Mouse (Mus musculus): ENCODE data around the gene Fam107a. TPM values are rescaled to one million over a fixed set of nuclear protein-coding genes. Genes with fewer than 3 reads are reported as not detected.

Gene Fam107a
- polyA plus RNA-seq, 1 experiment from 2014 or later, result 0.56 TPM

GRCm38 (mm10) chr14:8346255-8346997, 28.6 kb upstream of the Fam107a start:
- no peak overlapping the region for H3K4me3 ChIP-seq (ENCODE audit: low read depth, low read length)
- H3K27me3 ChIP-seq (replicated peaks; ENCODE audit: insufficient read depth, low read length), result no peaks in the 10 kb centered on the region
- H3K36me3 ChIP-seq (ENCODE audit: insufficient read depth, low read length), result no peaks in the 10 kb centered on the region
- no peak overlapping the region for H3K4me2 ChIP-seq (replicated peaks; ENCODE audit: low read depth, low read length)
- no peaks in the 10 kb centered on the region for H3K9me3 ChIP-seq (ENCODE audit: low read length)
- TF ChIP-seq CTCF (IDR thresholded peaks at IDR 0.05) (peak; percentile 99), EP300 (IDR thresholded peaks at IDR 0.05) (no peak)
- H3K4me1 ChIP-seq (ENCODE audit: insufficient read depth, low read depth, low read length), result no peaks in the 10 kb centered on the region
- ATAC-seq, result no peak
- H3K27ac ChIP-seq (ENCODE audit: low read length), result no peak overlapping the region
- 20% methylated on average over 7 of the region's 7 CpGs for WGBS
- DNase-seq (ENCODE audit: low spot score), result peak; percentile 75
- H3K9ac ChIP-seq (replicated peaks; ENCODE audit: low read depth), result no peak overlapping the region

GRCm38 (mm10) chr14:8345566-8345965, 27.7 kb upstream of the Fam107a start:
- Histone ChIP-seq H3K4me3 (ENCODE audit: low read depth, low read length) (no peak overlapping the region), H3K27ac (ENCODE audit: low read length) (no peak overlapping the region), H3K9me3 (ENCODE audit: low read length) (no peaks in the 10 kb centered on the region), H3K27me3 (replicated peaks; ENCODE audit: insufficient read depth, low read length) (no peaks in the 10 kb centered on the region), H3K36me3 (ENCODE audit: insufficient read depth, low read length) (no peaks in the 10 kb centered on the region), H3K4me2 (replicated peaks; ENCODE audit: low read depth, low read length) (no peak overlapping the region), H3K9ac (replicated peaks; ENCODE audit: low read depth) (no peak overlapping the region), H3K4me1 (ENCODE audit: insufficient read depth, low read depth, low read length) (no peaks in the 10 kb centered on the region)
- no peak for ATAC-seq
- no peak for TF ChIP-seq CTCF (IDR thresholded peaks at IDR 0.05)
- no peak for TF ChIP-seq EP300 (IDR thresholded peaks at IDR 0.05)
- 62% methylated on average over 4 of the region's 4 CpGs for WGBS
- no peak for DNase-seq (ENCODE audit: low spot score)

GRCm38 (mm10) chr14:8342509-8343106, 24.8 kb upstream of the Fam107a start:
- TF ChIP-seq CTCF (IDR thresholded peaks at IDR 0.05), result peak; percentile 37
- TF ChIP-seq EP300 (IDR thresholded peaks at IDR 0.05), result no peak
- 38% methylated on average over 4 of the region's 5 CpGs for WGBS
- no peak overlapping the region for H3K4me3 ChIP-seq (ENCODE audit: low read depth, low read length)
- H3K4me2 ChIP-seq (replicated peaks; ENCODE audit: low read depth, low read length), result no peak overlapping the region
- no peaks in the 10 kb centered on the region for H3K9me3 ChIP-seq (ENCODE audit: low read length)
- no peaks in the 10 kb centered on the region for H3K27me3 ChIP-seq (replicated peaks; ENCODE audit: insufficient read depth, low read length)
- H3K27ac ChIP-seq (ENCODE audit: low read length), result no peak overlapping the region
- peak; percentile 35 for DNase-seq (ENCODE audit: low spot score)
- no peaks in the 10 kb centered on the region for H3K4me1 ChIP-seq (ENCODE audit: insufficient read depth, low read depth, low read length)
- ATAC-seq, result peak; percentile 77
- no peaks in the 10 kb centered on the region for H3K36me3 ChIP-seq (ENCODE audit: insufficient read depth, low read length)
- H3K9ac ChIP-seq (replicated peaks; ENCODE audit: low read depth), result no peak overlapping the region

GRCm38 (mm10) chr14:8340226-8340625, 22.4 kb upstream of the Fam107a start:
- Histone ChIP-seq H3K9ac (replicated peaks; ENCODE audit: low read depth) (no peak overlapping the region), H3K9me3 (ENCODE audit: low read length) (no peaks in the 10 kb centered on the region), H3K27ac (ENCODE audit: low read length) (no peak overlapping the region), H3K4me2 (replicated peaks; ENCODE audit: low read depth, low read length) (no peak overlapping the region), H3K27me3 (replicated peaks; ENCODE audit: insufficient read depth, low read length) (no peaks in the 10 kb centered on the region), H3K36me3 (ENCODE audit: insufficient read depth, low read length) (no peaks in the 10 kb centered on the region), H3K4me3 (ENCODE audit: low read depth, low read length) (no peak overlapping the region), H3K4me1 (ENCODE audit: insufficient read depth, low read depth, low read length) (no peaks in the 10 kb centered on the region)
- TF ChIP-seq EP300 (IDR thresholded peaks at IDR 0.05) (no peak), CTCF (IDR thresholded peaks at IDR 0.05) (no peak)
- no peak for ATAC-seq
- 63% methylated on average over 4 of the region's 4 CpGs for WGBS
- DNase-seq (ENCODE audit: low spot score), result no peak

GRCm38 (mm10) chr14:8335947-8336346, 18.1 kb upstream of the Fam107a start:
- H3K9ac ChIP-seq (replicated peaks; ENCODE audit: low read depth), result no peak overlapping the region
- no peak for TF ChIP-seq CTCF (IDR thresholded peaks at IDR 0.05)
- TF ChIP-seq EP300 (IDR thresholded peaks at IDR 0.05), result no peak
- no peak overlapping the region for H3K4me2 ChIP-seq (replicated peaks; ENCODE audit: low read depth, low read length)
- 30% methylated on average over 10 of the region's 10 CpGs for WGBS
- H3K27me3 ChIP-seq (replicated peaks; ENCODE audit: insufficient read depth, low read length), result no peaks in the 10 kb centered on the region
- no peak overlapping the region for H3K4me3 ChIP-seq (ENCODE audit: low read depth, low read length)
- H3K27ac ChIP-seq (ENCODE audit: low read length), result no peak overlapping the region
- H3K9me3 ChIP-seq (ENCODE audit: low read length), result no peaks in the 10 kb centered on the region
- H3K4me1 ChIP-seq (ENCODE audit: insufficient read depth, low read depth, low read length), result no peaks in the 10 kb centered on the region
- no peaks in the 10 kb centered on the region for H3K36me3 ChIP-seq (ENCODE audit: insufficient read depth, low read length)
- DNase-seq (ENCODE audit: low spot score), result no peak
- ATAC-seq, result no peak

GRCm38 (mm10) chr14:8334511-8334910, 16.7 kb upstream of the Fam107a start:
- 56% methylated on average over 3 of the region's 3 CpGs for WGBS
- Histone ChIP-seq H3K4me1 (ENCODE audit: insufficient read depth, low read depth, low read length) (no peaks in the 10 kb centered on the region; the same call in 1 of the 2 replicates), H3K27me3 (replicated peaks; ENCODE audit: insufficient read depth, low read length) (no peaks in the 10 kb centered on the region), H3K36me3 (ENCODE audit: insufficient read depth, low read length) (no peaks in the 10 kb centered on the region), H3K4me3 (ENCODE audit: low read depth, low read length) (no peak overlapping the region), H3K9me3 (ENCODE audit: low read length) (no peaks in the 10 kb centered on the region), H3K27ac (ENCODE audit: low read length) (no peak overlapping the region), H3K4me2 (replicated peaks; ENCODE audit: low read depth, low read length) (no peak overlapping the region), H3K9ac (replicated peaks; ENCODE audit: low read depth) (no peak overlapping the region)
- DNase-seq (ENCODE audit: low spot score) (peak; percentile 33), ATAC-seq (no peak)
- TF ChIP-seq CTCF (IDR thresholded peaks at IDR 0.05) (no peak), EP300 (IDR thresholded peaks at IDR 0.05) (no peak)
